Comparison of ENCODE assay signal across 17 mouse cellular contexts in genomic region chr15:96916586-96916985, GRCm38 (mm10).
"Had no signal": no experiment of that assay in that cellular context is flagged by ENCODE, and none has a peak within 500 bp of the region (broad histone marks: within the 10 kb centered on the region; RNA-seq: fewer than 3 reads in every experiment).

No protein-coding gene starts in this region.

- H3K27me3 ChIP-seq: lung, embryonic 15.5 days; midbrain, embryonic 13.5 days; midbrain, embryonic 15.5 days; neural tube, embryonic 12.5 days had no signal

- H3K4me1 ChIP-seq: lung, embryonic 15.5 days; megakaryocyte, embryonic 14.5 days; midbrain, embryonic 13.5 days; midbrain, embryonic 15.5 days; neural tube, embryonic 12.5 days had no signal

- H3K27ac ChIP-seq: lung, embryonic 15.5 days; macrophage; midbrain, embryonic 13.5 days; midbrain, embryonic 15.5 days; neural tube, embryonic 12.5 days had no signal

- DNase-seq: lung, adult 2 months; lung, postnatal 14 days; lung, postnatal 36 days; right cerebral cortex, postnatal 14 days; spleen, adult 18-20 months; thymus, adult 2 months; thymus, postnatal 25 days; thymus, postnatal 4 days had no signal

- H3K4me3 ChIP-seq: lung, embryonic 15.5 days; megakaryocyte, embryonic 14.5 days; midbrain, embryonic 13.5 days; midbrain, embryonic 15.5 days; neural tube, embryonic 12.5 days had no signal

- H3K9me3 ChIP-seq: lung, embryonic 15.5 days; midbrain, embryonic 13.5 days; midbrain, embryonic 15.5 days; neural tube, embryonic 12.5 days had no signal

- H3K4me2 ChIP-seq: lung, embryonic 15.5 days; midbrain, embryonic 11.5 days; midbrain, embryonic 13.5 days; midbrain, embryonic 15.5 days; neural tube, embryonic 12.5 days had no signal

- H3K36me3 ChIP-seq: lung, embryonic 15.5 days; midbrain, embryonic 13.5 days; midbrain, embryonic 15.5 days; neural tube, embryonic 12.5 days had no signal

- H3K9ac ChIP-seq: liver, postnatal 0 days; lung, embryonic 15.5 days; midbrain, embryonic 13.5 days; midbrain, embryonic 15.5 days; neural tube, embryonic 12.5 days had no signal

- ATAC-seq: liver, postnatal 0 days; lung, postnatal 0 days; midbrain, embryonic 13.5 days; midbrain, embryonic 15.5 days had no signal
